Mouse (Mus musculus) embryonic facial prominence, embryonic 12.5 days (tissue): ENCODE measurements around the gene Syvn1. TPM values are rescaled to one million over a fixed set of nuclear protein-coding genes. Genes with fewer than 3 reads are reported as not detected.

Experiments used
- ATAC-seq: fragments of 200-750 bp; cut with Nextera tagmentation; 2 replicates; pipeline ENCODE4 v1.8.0; 2017; ENCODE audit not compliant: insufficient number of reproducible peaks, insufficient read depth, low FRiP score, low TSS enrichment
- H3K27ac ChIP-seq: fragments of 300-500 bp; sonication (generic); 2 replicates; pipeline ENCODE4 v1.5.1; 2016; ENCODE audit warnings: mild to moderate bottlenecking
- H3K27me3 ChIP-seq: fragments of 300-500 bp; sonication (generic); 2 replicates; pipeline ENCODE4 v1.6.1; 2016; ENCODE audit warnings: mild to moderate bottlenecking, moderate library complexity
- H3K36me3 ChIP-seq: fragments of 300-500 bp; sonication (generic); 2 replicates; pipeline ENCODE4 v1.6.1; 2016; ENCODE audit warnings: mild to moderate bottlenecking
- H3K4me1 ChIP-seq: fragments of 300-500 bp; sonication (generic); 2 replicates; pipeline ENCODE4 v1.6.1; 2016
- H3K4me2 ChIP-seq: fragments of 300-500 bp; sonication (generic); replicated peaks from 2 replicates; pipeline ENCODE4 v1.6.1; 2016; ENCODE audit warnings: mild to moderate bottlenecking, moderate library complexity
- H3K4me3 ChIP-seq: fragments of 300-500 bp; sonication (generic); 2 replicates; pipeline ENCODE4 v1.5.1; 2016; ENCODE audit warnings: mild to moderate bottlenecking
- H3K9ac ChIP-seq: fragments of 300-500 bp; sonication (generic); 2 replicates; pipeline ENCODE4 v1.6.1; 2016; ENCODE audit warnings: mild to moderate bottlenecking, moderate library complexity
- H3K9me3 ChIP-seq: fragments of 300-500 bp; sonication (generic); 2 replicates; pipeline ENCODE4 v1.6.1; 2016; ENCODE audit warnings: mild to moderate bottlenecking, moderate library complexity
- WGBS: fragments of 180-500 bp; shearing (Covaris S2); methylation state at CpG from one replicate; pipeline ENCODE4 v1.1.7; 2016; 5-methylcytosine and 5-hydroxymethylcytosine counted together
- polyA plus RNA-seq: library from polyadenylated mRNA; unstranded; fragments of >200 nt; fragmentation: Nextera tagmentation; extraction: Ambion mirVana; gene quantifications from 2 replicates; pipeline ENCODE4 v1.2.1, GENCODE M21; 2016

The Syvn1 gene
- polyA plus RNA-seq, 1 experiment from 2014 or later = 26.4 TPM

GRCm38 (mm10) chr19:6018142-6019089, 28.0 kb upstream of the Syvn1 start:
- Histone ChIP-seq H3K9me3 (no peaks in the 10 kb centered on the region), H3K27me3 (peaks cover 18% of the 10 kb centered on the region; the same call in 1 of the 2 replicates), H3K9ac (no peak overlapping the region), H3K36me3 (no peaks in the 10 kb centered on the region), H3K4me3 (no peak overlapping the region), H3K4me1 (peaks cover 5% of the 10 kb centered on the region; the same call in 1 of the 2 replicates), H3K27ac (no peak overlapping the region), H3K4me2 (no peak overlapping the region)
- 32% methylated on average over 15 of the region's 15 CpGs for WGBS
- no peak for ATAC-seq

GRCm38 (mm10) chr19:6020276-6020675, 26.1 kb upstream of the Syvn1 start:
- H3K9me3 ChIP-seq = no peaks in the 10 kb centered on the region
- no peak for ATAC-seq
- peaks cover 5% of the 10 kb centered on the region; the same call in 1 of the 2 replicates for H3K4me1 ChIP-seq
- H3K27me3 ChIP-seq = 0 out of 2 replicates have a peak, but pooled peaks cover 17% of the 10 kb centered on the region
- H3K27ac ChIP-seq = no peak overlapping the region
- no peak overlapping the region for H3K4me3 ChIP-seq
- no peaks in the 10 kb centered on the region for H3K36me3 ChIP-seq
- no peak overlapping the region for H3K9ac ChIP-seq
- H3K4me2 ChIP-seq = no peak overlapping the region
- 57% methylated on average over 3 of the region's 3 CpGs for whole genome bisulfite sequencing

- no peak for ATAC-seq
- H3K27me3 ChIP-seq = 0 out of 2 replicates have a peak, but pooled peaks cover 3% of the 10 kb centered on the region
- no peak overlapping the region for H3K4me2 ChIP-seq
- H3K9me3 ChIP-seq = no peaks in the 10 kb centered on the region
- no peak overlapping the region for H3K4me3 ChIP-seq
- H3K27ac ChIP-seq = no peak overlapping the region
- no peak overlapping the region for H3K9ac ChIP-seq
- WGBS = 60% methylated on average over 8 of the region's 8 CpGs
- no peaks in the 10 kb centered on the region for H3K36me3 ChIP-seq
- H3K4me1 ChIP-seq = no peaks in the 10 kb centered on the region
These were observed 23.3 kb upstream of the Syvn1 start for GRCm38 (mm10) chr19:6023059-6023458.

- Histone ChIP-seq H3K4me3 (no peak overlapping the region), H3K4me2 (no peak overlapping the region), H3K36me3 (no peaks in the 10 kb centered on the region), H3K4me1 (no peaks in the 10 kb centered on the region), H3K27me3 (0 out of 2 replicates have a peak, but pooled peaks cover 3% of the 10 kb centered on the region), H3K27ac (no peak overlapping the region), H3K9ac (no peak overlapping the region), H3K9me3 (no peaks in the 10 kb centered on the region)
- WGBS = 86% methylated on average over 7 of the region's 7 CpGs
- no peak for ATAC-seq
These were observed 22.4 kb upstream of the Syvn1 start for GRCm38 (mm10) chr19:6023930-6024329.

- 0 out of 2 replicates have a peak, but pooled peaks cover under 1% of the 10 kb centered on the region for H3K27me3 ChIP-seq
- WGBS = 69% methylated on average over 6 of the region's 6 CpGs
- ATAC-seq = no peak
These were observed 17.4 kb upstream of the Syvn1 start for GRCm38 (mm10) chr19:6028991-6029390.

GRCm38 (mm10) chr19:6029426-6029825, 16.9 kb upstream of the Syvn1 start:
- Histone ChIP-seq H3K27me3 (no peaks in the 10 kb centered on the region), H3K9ac (no peak overlapping the region), H3K9me3 (no peaks in the 10 kb centered on the region), H3K27ac (no peak overlapping the region), H3K4me1 (no peaks in the 10 kb centered on the region), H3K36me3 (no peaks in the 10 kb centered on the region), H3K4me3 (no peak overlapping the region), H3K4me2 (no peak overlapping the region)
- ATAC-seq = no peak
- WGBS = 74% methylated on average over 9 of the region's 9 CpGs

More at GRCm38 (mm10) chr19:6028991-6029390, 17.4 kb upstream of the Syvn1 start:
- no peaks in the 10 kb centered on the region for H3K9me3 ChIP-seq
- no peak overlapping the region for H3K27ac ChIP-seq
- H3K4me1 ChIP-seq = no peaks in the 10 kb centered on the region
- H3K4me3 ChIP-seq = no peak overlapping the region
- no peak overlapping the region for H3K9ac ChIP-seq
- H3K36me3 ChIP-seq = no peaks in the 10 kb centered on the region
- no peak overlapping the region for H3K4me2 ChIP-seq

- no peak for ATAC-seq
- Histone ChIP-seq H3K4me2 (no peak overlapping the region), H3K36me3 (no peaks in the 10 kb centered on the region), H3K27me3 (no peaks in the 10 kb centered on the region), H3K9me3 (no peaks in the 10 kb centered on the region), H3K4me3 (no peak overlapping the region), H3K27ac (no peak overlapping the region), H3K9ac (no peak overlapping the region), H3K4me1 (no peaks in the 10 kb centered on the region)
- WGBS = 76% methylated on average over 14 of the region's 14 CpGs
These were observed 15.7 kb upstream of the Syvn1 start for GRCm38 (mm10) chr19:6030520-6031280.

GRCm38 (mm10) chr19:6035966-6036585, 10.3 kb upstream of the Syvn1 start:
- WGBS = 62% methylated on average over 9 of the region's 9 CpGs
- Histone ChIP-seq H3K36me3 (no peaks in the 10 kb centered on the region), H3K4me2 (no peak overlapping the region), H3K9me3 (no peaks in the 10 kb centered on the region), H3K4me1 (no peaks in the 10 kb centered on the region; the same call in 1 of the 2 replicates), H3K9ac (no peak overlapping the region), H3K27me3 (no peaks in the 10 kb centered on the region), H3K27ac (no peak overlapping the region), H3K4me3 (no peak overlapping the region)
- no peak for ATAC-seq

- H3K36me3 ChIP-seq = no peaks in the 10 kb centered on the region
- H3K4me2 ChIP-seq = no peak overlapping the region
- H3K9ac ChIP-seq = no peak overlapping the region
- no peaks in the 10 kb centered on the region for H3K27me3 ChIP-seq
- H3K4me1 ChIP-seq = no peaks in the 10 kb centered on the region; the same call in 1 of the 2 replicates
- no peak for ATAC-seq
- H3K4me3 ChIP-seq = no peak overlapping the region
- H3K9me3 ChIP-seq = no peaks in the 10 kb centered on the region
- no peak overlapping the region for H3K27ac ChIP-seq
These were observed 8.7 kb upstream of the Syvn1 start for GRCm38 (mm10) chr19:6037695-6038094.

GRCm38 (mm10) chr19:6038326-6038725, 8.1 kb upstream of the Syvn1 start:
- Histone ChIP-seq H3K36me3 (no peaks in the 10 kb centered on the region), H3K4me2 (no peak overlapping the region), H3K27ac (no peak overlapping the region), H3K9me3 (no peaks in the 10 kb centered on the region), H3K27me3 (no peaks in the 10 kb centered on the region), H3K4me3 (no peak overlapping the region), H3K4me1 (no peaks in the 10 kb centered on the region; the same call in 1 of the 2 replicates), H3K9ac (no peak overlapping the region)
- no peak for ATAC-seq
- 84% methylated on average over 7 of the region's 7 CpGs for WGBS

- no peak overlapping the region for H3K9ac ChIP-seq
- H3K9me3 ChIP-seq = no peaks in the 10 kb centered on the region
- H3K36me3 ChIP-seq = no peaks in the 10 kb centered on the region
- no peaks in the 10 kb centered on the region; the same call in 1 of the 2 replicates for H3K4me1 ChIP-seq
- no peak overlapping the region for H3K4me2 ChIP-seq
- no peak overlapping the region for H3K27ac ChIP-seq
- no peak overlapping the region for H3K4me3 ChIP-seq
- H3K27me3 ChIP-seq = no peaks in the 10 kb centered on the region
- no peak for ATAC-seq
These were observed 6.4 kb upstream of the Syvn1 start for GRCm38 (mm10) chr19:6040002-6040401.
